Mouse (Mus musculus) hindbrain, postnatal 0 days (tissue): ENCODE measurements at regions not wholly inside any gene's neighbourhood (a gene's known extent, or its start where the extent isn't known, plus 50 kb on each side); places are given as distances from the start of the nearest gene placed in this dataset.

Experiments used
- ATAC-seq: fragments of 200-750 bp; cut with Nextera tagmentation; 2 replicates; pipeline ENCODE4 v1.8.0; 2017; ENCODE audit warnings: mild to moderate bottlenecking, moderate TSS enrichment, moderate library complexity
- DNase-seq: peaks from one replicate; pipeline ENCODE4 v3.0.0-alpha.2; 2015; ENCODE audit warnings: low spot score
- H3K27ac ChIP-seq: fragments of 300-500 bp; sonication (generic); 2 replicates; pipeline ENCODE4 v1.5.1; 2014; ENCODE audit warnings: mild to moderate bottlenecking
- H3K27me3 ChIP-seq: fragments of 300-500 bp; sonication (generic); 2 replicates; pipeline ENCODE4 v1.6.1; 2014; ENCODE audit warnings: low read length, mixed read lengths; ENCODE audit not compliant: insufficient read depth
- H3K36me3 ChIP-seq: fragments of 300-500 bp; sonication (generic); 2 replicates; pipeline ENCODE4 v1.6.1; 2014; ENCODE audit warnings: low read length, mixed read lengths; ENCODE audit not compliant: insufficient read depth
- H3K4me1 ChIP-seq: fragments of 300-500 bp; sonication (generic); 2 replicates; pipeline ENCODE4 v1.6.1; 2014; ENCODE audit warnings: antibody characterized with exemption, low read length, mixed read lengths; ENCODE audit not compliant: insufficient read depth
- H3K4me2 ChIP-seq: fragments of 300-500 bp; sonication (generic); 2 replicates; pipeline ENCODE4 v1.6.1; 2014; ENCODE audit warnings: low read depth, mild to moderate bottlenecking, low read length, moderate library complexity, mixed read lengths
- H3K4me3 ChIP-seq: fragments of 300-500 bp; sonication (generic); 2 replicates; pipeline ENCODE4 v1.5.1; 2014; ENCODE audit warnings: low read length
- H3K9ac ChIP-seq: fragments of 300-500 bp; sonication (generic); replicated peaks from 2 replicates; pipeline ENCODE4 v1.6.1; 2014; ENCODE audit warnings: mild to moderate bottlenecking, low read length, moderate library complexity, mixed read lengths
- H3K9me3 ChIP-seq: fragments of 300-500 bp; sonication (generic); 2 replicates; pipeline ENCODE4 v1.6.1; 2016; ENCODE audit warnings: low read length, mixed read lengths
- CTCF ChIP-seq: IDR thresholded peaks from 2 replicates; pipeline ENCODE4 v1.5.1; 2016; ENCODE audit warnings: antibody characterized with exemption, control low read depth, low read depth
- WGBS: fragments of 180-500 bp; shearing (Covaris S2); extraction: QIAGEN DNeasy Blood & Tissue Kit; methylation state at CpG from one replicate; pipeline ENCODE4 v1.1.7; 2014; 5-methylcytosine and 5-hydroxymethylcytosine counted together

- Histone ChIP-seq H3K4me2 (no peak overlapping the region), H3K27me3 (no peaks in the 10 kb centered on the region), H3K4me3 (no peak overlapping the region), H3K4me1 (peaks cover 6% of the 10 kb centered on the region), H3K9ac (no peak overlapping the region), H3K36me3 (no peaks in the 10 kb centered on the region), H3K27ac (no peak overlapping the region), H3K9me3 (no peaks in the 10 kb centered on the region)
- no peak for TF ChIP-seq CTCF
- WGBS: 63% methylated on average over 9 of the region's 9 CpGs
- ATAC-seq: no peak
- DNase-seq: peak; percentile 29
Observed at GRCm38 (mm10) chr8:25438021-25438620, 614.0 kb upstream of the Adam5 start.

DNA sequence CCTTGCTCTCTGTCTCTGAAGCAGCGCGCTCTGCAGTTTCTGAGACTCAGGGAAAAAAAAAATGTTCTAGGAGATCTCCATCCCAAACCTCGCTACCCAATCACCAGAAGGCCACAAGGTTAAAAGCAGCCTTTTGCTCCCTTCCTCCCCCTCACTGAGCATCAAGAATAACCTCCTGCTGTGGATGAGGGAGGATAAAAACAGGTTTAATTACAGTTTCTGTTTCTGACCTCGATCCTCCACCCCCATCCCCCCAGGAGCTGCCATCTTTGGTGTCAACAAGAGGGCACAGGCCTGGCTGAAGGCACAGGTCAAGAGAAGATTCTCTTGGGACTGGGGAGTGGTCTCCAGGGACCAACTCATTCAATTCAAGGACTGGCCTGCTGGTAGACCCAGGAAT is 613.0 kb upstream of the Adam5 start:
- 47% methylated on average over 4 of the region's 4 CpGs for WGBS
- H3K9me3 ChIP-seq: no peaks in the 10 kb centered on the region

DNA sequence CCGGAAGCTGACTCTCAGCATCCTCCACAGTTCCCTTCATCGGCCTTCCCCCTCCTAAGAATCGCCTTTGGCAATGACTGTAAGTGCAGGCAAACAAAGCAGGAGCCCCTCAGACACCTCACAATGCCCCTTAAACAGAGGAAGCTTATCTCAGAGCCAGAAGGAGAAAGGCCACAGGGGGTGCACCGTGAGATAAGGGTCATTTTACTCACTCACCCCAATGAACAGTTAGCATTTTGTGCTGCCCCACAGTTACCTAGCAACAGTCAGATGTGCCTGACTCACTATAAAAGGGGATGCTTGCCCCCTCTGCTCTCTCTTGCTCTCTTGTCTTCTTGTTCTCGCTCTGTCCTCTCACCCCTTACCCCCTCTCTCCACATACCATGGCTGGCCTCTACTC is 606.4 kb upstream of the Adam5 start:
- Histone ChIP-seq H3K9me3 (no peaks in the 10 kb centered on the region), H3K4me2 (no peak overlapping the region), H3K4me3 (no peak overlapping the region), H3K27ac (peak overlapping the region; percentile 3; the same call in 1 of the 2 replicates), H3K27me3 (no peaks in the 10 kb centered on the region), H3K4me1 (no peaks in the 10 kb centered on the region; the same call in 1 of the 2 replicates), H3K36me3 (no peaks in the 10 kb centered on the region), H3K9ac (no peak overlapping the region)
- WGBS: 22% methylated on average over 5 of the region's 5 CpGs
- DNase-seq: peak; percentile 22
- ATAC-seq: peak; percentile 52
- no peak for TF ChIP-seq CTCF

More for the DNA sequence above, 613.0 kb upstream of the Adam5 start:
- no peak for DNase-seq
- H3K27ac ChIP-seq: no peak overlapping the region
- no peak for ATAC-seq
- no peak overlapping the region for H3K9ac ChIP-seq
- no peak overlapping the region for H3K4me3 ChIP-seq
- H3K4me1 ChIP-seq: peaks cover 6% of the 10 kb centered on the region
- TF ChIP-seq CTCF: no peak
- H3K4me2 ChIP-seq: no peak overlapping the region
- no peaks in the 10 kb centered on the region for H3K36me3 ChIP-seq
- H3K27me3 ChIP-seq: no peaks in the 10 kb centered on the region

DNA sequence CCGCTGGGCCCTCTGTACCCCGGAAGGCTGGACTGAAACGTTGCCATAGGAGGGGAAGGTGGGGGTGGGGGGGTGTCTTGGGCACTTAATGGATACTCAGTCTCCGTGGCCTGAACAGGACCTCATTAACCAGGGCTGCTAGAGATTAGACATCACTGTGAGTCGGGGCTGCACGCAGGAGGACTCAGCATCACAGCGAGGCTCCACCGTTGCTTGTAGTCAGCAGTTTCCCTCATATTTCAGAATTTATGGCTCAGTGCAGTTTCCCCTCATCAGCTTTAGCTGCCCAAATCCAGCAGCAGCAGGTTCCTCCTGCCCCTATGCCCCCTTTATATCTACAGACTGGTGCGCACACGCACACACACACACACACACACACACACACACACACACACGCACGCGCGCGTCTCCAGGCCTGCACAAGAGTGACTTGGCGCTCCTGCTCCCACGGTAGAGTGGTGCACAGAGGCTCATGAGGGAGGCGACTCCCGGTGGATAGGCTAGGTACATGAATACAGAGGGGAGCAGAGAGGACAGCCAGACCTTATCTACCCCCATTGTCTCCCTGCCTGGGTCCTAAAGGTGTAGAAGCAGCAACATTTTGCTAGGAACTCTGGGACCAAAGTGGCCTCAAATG is 605.8 kb upstream of the Adam5 start:
- TF ChIP-seq CTCF: no peak
- Histone ChIP-seq H3K9me3 (no peaks in the 10 kb centered on the region), H3K4me2 (no peak overlapping the region), H3K4me3 (no peak overlapping the region), H3K27ac (peak overlapping the region; percentile 3; the same call in 1 of the 2 replicates), H3K4me1 (no peaks in the 10 kb centered on the region; the same call in 1 of the 2 replicates), H3K36me3 (no peaks in the 10 kb centered on the region), H3K27me3 (no peaks in the 10 kb centered on the region), H3K9ac (no peak overlapping the region; the same call in 1 of the 2 replicates)
- WGBS: 50% methylated on average over 19 of the region's 19 CpGs
- ATAC-seq (peak; percentile 72), DNase-seq (peak; percentile 2)

GRCm38 (mm10) chr8:25428761-25429160 is 604.6 kb upstream of the Adam5 start:
- Histone ChIP-seq H3K4me3 (no peak overlapping the region), H3K4me2 (no peak overlapping the region), H3K4me1 (no peaks in the 10 kb centered on the region; the same call in 1 of the 2 replicates), H3K9me3 (no peaks in the 10 kb centered on the region), H3K9ac (no peak overlapping the region), H3K36me3 (no peaks in the 10 kb centered on the region), H3K27me3 (no peaks in the 10 kb centered on the region), H3K27ac (no peak overlapping the region)
- DNase-seq: no peak
- TF ChIP-seq CTCF: no peak
- 86% methylated on average over 2 of the region's 2 CpGs for WGBS
- no peak for ATAC-seq

GRCm38 (mm10) chr8:25426207-25426606 is 602.0 kb upstream of the Adam5 start:
- Histone ChIP-seq H3K9me3 (no peaks in the 10 kb centered on the region), H3K4me1 (no peaks in the 10 kb centered on the region; the same call in 1 of the 2 replicates), H3K27me3 (no peaks in the 10 kb centered on the region), H3K4me3 (no peak overlapping the region), H3K4me2 (no peak overlapping the region), H3K9ac (no peak overlapping the region), H3K27ac (no peak overlapping the region), H3K36me3 (no peaks in the 10 kb centered on the region)
- TF ChIP-seq CTCF: no peak
- 22% methylated on average over 1 of the region's 1 CpGs for WGBS
- DNase-seq (no peak), ATAC-seq (no peak)

GRCm38 (mm10) chr8:25421478-25421877 is 597.3 kb upstream of the Adam5 start:
- H3K36me3 ChIP-seq: no peaks in the 10 kb centered on the region
- ATAC-seq (no peak), DNase-seq (peak; percentile 18)
- no peaks in the 10 kb centered on the region for H3K4me1 ChIP-seq
- H3K27ac ChIP-seq: no peak overlapping the region
- H3K4me3 ChIP-seq: no peak overlapping the region
- no peaks in the 10 kb centered on the region for H3K27me3 ChIP-seq
- H3K9me3 ChIP-seq: no peaks in the 10 kb centered on the region
- H3K4me2 ChIP-seq: no peak overlapping the region
- 83% methylated on average over 6 of the region's 6 CpGs for WGBS
- no peak overlapping the region for H3K9ac ChIP-seq
- no peak for TF ChIP-seq CTCF
